Mouse (Mus musculus): ENCODE measurements around the gene Smim1. TPM values are rescaled to one million over a fixed set of nuclear protein-coding genes. Genes with fewer than 3 reads are reported as not detected.

Gene Smim1
- total and polyA plus RNA-seq, 3 experiments, result 118 to 219 (median 188) TPM

DNA sequence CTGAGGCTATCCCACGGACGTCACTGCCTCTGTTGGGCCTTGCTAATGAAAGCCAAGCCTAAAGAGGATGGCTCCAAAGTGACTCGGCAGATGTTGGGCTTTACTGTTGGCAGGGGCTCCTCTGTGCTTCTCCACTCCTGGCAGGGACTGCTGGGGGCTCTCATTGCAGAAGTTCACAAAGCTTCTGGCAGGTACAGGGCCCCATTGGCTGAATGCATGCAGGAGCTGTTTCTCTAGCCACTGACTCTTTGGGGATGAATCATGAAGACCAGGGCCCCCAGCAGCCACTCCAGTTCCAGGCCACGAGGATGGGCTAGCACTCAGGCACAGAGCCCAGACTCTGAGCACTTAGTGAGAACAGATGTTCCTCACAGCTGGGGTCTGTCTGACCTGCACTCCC is 31.7 kb upstream of the Smim1 start:
- Histone ChIP-seq H3K4me1 (ENCODE audit: control insufficient read depth in 1 of 2, insufficient read depth in 2 of 2, low read length in 2 of 2) (no peaks in the 10 kb centered on the region), H3K27me3 (ENCODE audit: control insufficient read depth in 1 of 2, insufficient read depth in 2 of 2, low read length in 2 of 2) (no peaks in the 10 kb centered on the region), H3K79me2 (ENCODE audit: control insufficient read depth, insufficient read depth, low read length, poor library complexity) (no peaks in the 10 kb centered on the region), H3K27ac (ENCODE audit: control insufficient read depth, low read depth, low read length) (no peak overlapping the region), H3K36me3 (ENCODE audit: control insufficient read depth in 1 of 2, insufficient read depth in 2 of 2, low read length in 2 of 2) (no peaks in the 10 kb centered on the region), H3K4me3 (ENCODE audit: control insufficient read depth in 1 of 2, insufficient read depth in 1 of 2, low read depth in 2 of 2, low read length in 2 of 2) (no peak overlapping the region), H3K9me3 (replicated peaks; ENCODE audit: insufficient read depth, low read length) (no peaks in the 10 kb centered on the region), H3K9ac (ENCODE audit: control insufficient read depth, low read depth, low read length, poor library complexity, severe bottlenecking) (no peak overlapping the region)
- DNase-seq (ENCODE audit: low read depth, low spot score), result no peak
- TF ChIP-seq POLR2AphosphoS5 (IDR thresholded peaks at IDR 0.05; ENCODE audit: borderline replicate concordance, low read depth, low read length) (no peak), ZKSCAN1 (IDR thresholded peaks at IDR 0.05; ENCODE audit: low read depth, low read length) (no peak), CTCF (IDR thresholded peaks at IDR 0.05 in 2 of 3, conservative IDR thresholded peaks at IDR 0.05 in 1 of 3; ENCODE audit: control insufficient read depth in 1 of 3, insufficient read depth in 1 of 3, low read depth in 2 of 3, low read length in 3 of 3, poor library complexity in 1 of 3, severe bottlenecking in 1 of 3) (no peak), GATA1 (IDR thresholded peaks at IDR 0.05; ENCODE audit: low read depth, low read length) (no peak), RAD21 (IDR thresholded peaks at IDR 0.05; ENCODE audit: low read depth, low read length) (no peak), MAFK (IDR thresholded peaks at IDR 0.05; ENCODE audit: borderline replicate concordance, low read depth, low read length) (no peak), ZC3H11A (IDR thresholded peaks at IDR 0.05; ENCODE audit: low read depth, low read length) (no peak), KAT2A (conservative IDR thresholded peaks at IDR 0.05; ENCODE audit: low read depth, low read length) (no peak), BHLHE40 (IDR thresholded peaks at IDR 0.05; ENCODE audit: borderline replicate concordance, low read depth, low read length) (no peak), TAL1 (IDR thresholded peaks at IDR 0.05; ENCODE audit: low read length) (no peak), POLR2A (IDR thresholded peaks at IDR 0.05; ENCODE audit: control insufficient read depth in 1 of 2, insufficient read depth in 1 of 2, low read depth in 1 of 2, low read length in 2 of 2, poor library complexity in 1 of 2) (no peak), ETS1 (IDR thresholded peaks at IDR 0.05; ENCODE audit: low read depth, low read length) (no peak), TBP (IDR thresholded peaks at IDR 0.05; ENCODE audit: low read depth, low read length) (no peak), RCOR1 (IDR thresholded peaks at IDR 0.05; ENCODE audit: low read depth, low read length) (no peak), E2F4 (IDR thresholded peaks at IDR 0.05; ENCODE audit: borderline replicate concordance, low read depth, low read length) (no peak), ELF1 (IDR thresholded peaks at IDR 0.05; ENCODE audit: low read depth, low read length) (no peak), MYC (IDR thresholded peaks at IDR 0.05; ENCODE audit: low read depth, low read length) (no peak), NELFE (IDR thresholded peaks at IDR 0.05; ENCODE audit: low read depth, low read length) (no peak), USF1 (IDR thresholded peaks at IDR 0.05; ENCODE audit: low read depth, low read length) (no peak)

DNA sequence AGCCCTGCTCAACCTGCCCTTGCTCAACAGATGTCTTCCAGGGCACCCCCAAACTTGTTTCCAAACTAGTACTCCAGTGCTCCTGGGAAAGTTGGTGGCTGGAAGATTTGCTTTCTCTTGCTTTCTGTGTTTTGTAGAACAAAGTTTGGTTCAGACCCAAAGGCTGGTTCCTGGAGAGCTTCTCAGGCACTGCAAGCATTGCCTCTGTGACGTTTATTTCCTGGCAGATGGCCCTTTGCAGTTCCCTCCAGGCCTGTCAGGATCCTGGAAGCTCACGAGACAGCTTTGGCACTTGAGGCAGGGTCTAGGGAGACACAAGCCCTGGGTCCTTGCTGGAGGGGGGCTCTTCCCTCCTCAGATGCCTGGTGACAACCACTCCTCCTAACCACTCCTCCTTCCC is 30.6 kb upstream of the Smim1 start:
- H3K27ac ChIP-seq (ENCODE audit: control insufficient read depth, low read depth, low read length), result no peak overlapping the region
- TF ChIP-seq ZMIZ1 (IDR thresholded peaks at IDR 0.05; ENCODE audit: low read depth, low read length) (no peak), TCF12 (IDR thresholded peaks at IDR 0.05; ENCODE audit: low read depth, low read length) (no peak), POLR2AphosphoS5 (IDR thresholded peaks at IDR 0.05; ENCODE audit: borderline replicate concordance, low read depth, low read length) (no peak), USF1 (IDR thresholded peaks at IDR 0.05; ENCODE audit: low read depth, low read length) (no peak), E2F4 (IDR thresholded peaks at IDR 0.05; ENCODE audit: borderline replicate concordance, low read depth, low read length) (no peak), NELFE (IDR thresholded peaks at IDR 0.05; ENCODE audit: low read depth, low read length) (no peak), RAD21 (IDR thresholded peaks at IDR 0.05; ENCODE audit: low read depth, low read length) (no peak), ETS1 (IDR thresholded peaks at IDR 0.05; ENCODE audit: low read depth, low read length) (no peak), CHD1 (IDR thresholded peaks at IDR 0.05; ENCODE audit: low read depth, low read length) (no peak), SMC3 (IDR thresholded peaks at IDR 0.05; ENCODE audit: low read depth, low read length) (no peak), ZKSCAN1 (IDR thresholded peaks at IDR 0.05; ENCODE audit: low read depth, low read length) (no peak)
- H3K27me3 ChIP-seq (ENCODE audit: control insufficient read depth in 1 of 2, insufficient read depth in 2 of 2, low read length in 2 of 2), result no peaks in the 10 kb centered on the region
- no peaks in the 10 kb centered on the region for H3K4me1 ChIP-seq (ENCODE audit: control insufficient read depth in 1 of 2, insufficient read depth in 2 of 2, low read length in 2 of 2)
- H3K9ac ChIP-seq (ENCODE audit: control insufficient read depth, low read depth, low read length, poor library complexity, severe bottlenecking), result no peak overlapping the region
- no peak for DNase-seq (ENCODE audit: low read depth, low spot score)
- no peaks in the 10 kb centered on the region for H3K36me3 ChIP-seq (ENCODE audit: control insufficient read depth in 1 of 2, insufficient read depth in 2 of 2, low read length in 2 of 2)
- no peaks in the 10 kb centered on the region for H3K9me3 ChIP-seq (replicated peaks; ENCODE audit: insufficient read depth, low read length)
- no peak overlapping the region for H3K4me3 ChIP-seq (ENCODE audit: control insufficient read depth in 1 of 2, insufficient read depth in 1 of 2, low read depth in 2 of 2, low read length in 2 of 2)
- H3K79me2 ChIP-seq (ENCODE audit: control insufficient read depth, insufficient read depth, low read length, poor library complexity), result no peaks in the 10 kb centered on the region
